Mouse (Mus musculus): Measurements from ENCODE around the gene Bloc1s3. TPM values are rescaled to one million over a fixed set of nuclear protein-coding genes. Genes with fewer than 3 reads are reported as not detected.

Gene Bloc1s3
- polyA plus RNA-seq, 1 experiment: 10.3 TPM

GRCm38 (mm10) chr7:19455819-19456495 lies 52.2 kb downstream of the Bloc1s3 start:
- no peak for TF ChIP-seq GATA1 (IDR thresholded peaks at IDR 0.05; ENCODE audit: low read length)

- no peak for TF ChIP-seq GATA1 (IDR thresholded peaks at IDR 0.05; ENCODE audit: low read length)
Measured at GRCm38 (mm10) chr7:19455186-19455585, 53.0 kb downstream of the Bloc1s3 start.

Other genes starting within 250 kb of the Bloc1s3 start
- gene Vasp, start 236.6 kb downstream of the Bloc1s3 start, polyA plus RNA-seq (2012): 588 and 783 TPM in 2 replicates
- not detected in 2 replicates for gene Ppm1n, start 228.3 kb downstream of the Bloc1s3 start, polyA plus RNA-seq (2012)
- 0.65 and 0.72 TPM in 2 replicates for gene Rtn2, start 225.7 kb downstream of the Bloc1s3 start, polyA plus RNA-seq (2012)
- gene Fosb, start 198.3 kb downstream of the Bloc1s3 start, polyA plus RNA-seq (2012): 0.52 and 0.54 TPM in 2 replicates
- 109 and 133 TPM in 2 replicates for gene Ercc1, start 163.6 kb downstream of the Bloc1s3 start, polyA plus RNA-seq (2012)
- gene Cd3eap, start 148.9 kb downstream of the Bloc1s3 start, polyA plus RNA-seq (2012): 68.3 and 117 TPM in 2 replicates
- 37.2 and 45.4 TPM in 2 replicates for gene Ppp1r13l, start 148.6 kb downstream of the Bloc1s3 start, polyA plus RNA-seq (2012)
- 59.8 and 60.3 TPM in 2 replicates for gene Ercc2, start 126.4 kb downstream of the Bloc1s3 start, polyA plus RNA-seq (2012)
- gene Klc3, start 104.3 kb downstream of the Bloc1s3 start, polyA plus RNA-seq (2012): 0.23 and 0.25 TPM in 2 replicates
- not detected in 2 replicates for gene Ckm, start 103.6 kb downstream of the Bloc1s3 start, polyA plus RNA-seq (2012)
- gene Mark4, start 49.5 kb downstream of the Bloc1s3 start, polyA plus RNA-seq (2012): 45.0 and 67.8 TPM in 2 replicates
- 0.08 TPM in 2 replicates for gene Exoc3l2, start 45.0 kb downstream of the Bloc1s3 start, polyA plus RNA-seq (2012)
- 590 and 674 TPM in 2 replicates for gene Trappc6a, start within 50 bp of the Bloc1s3 start, polyA plus RNA-seq (2012)
- gene Nkpd1, start 9.5 kb upstream of the Bloc1s3 start, polyA plus RNA-seq (2012): 0.40 and 0.71 TPM in 2 replicates
- gene Ppp1r37, start 54.7 kb upstream of the Bloc1s3 start, polyA plus RNA-seq (2012): 134 and 156 TPM in 2 replicates
- gene Zfp296, start 68.9 kb upstream of the Bloc1s3 start, polyA plus RNA-seq (2012): 3.0 and 3.1 TPM in 2 replicates
- gene Gemin7, start 69.2 kb upstream of the Bloc1s3 start, polyA plus RNA-seq (2012): 91.7 and 117 TPM in 2 replicates
- gene Clasrp, start 96.1 kb upstream of the Bloc1s3 start, polyA plus RNA-seq (2012): 263 and 292 TPM in 2 replicates
- gene Relb, start 121.1 kb upstream of the Bloc1s3 start, polyA plus RNA-seq (2012): 0.75 and 0.90 TPM in 2 replicates
- gene Clptm1, start 156.7 kb upstream of the Bloc1s3 start, polyA plus RNA-seq (2012): 149 and 193 TPM in 2 replicates
- gene Apoc2, start 169.6 kb upstream of the Bloc1s3 start, polyA plus RNA-seq (2012): not detected in 2 replicates
- gene Gm44805, start 173.1 kb upstream of the Bloc1s3 start, polyA plus RNA-seq (2012): not detected in 2 replicates
- not detected in 2 replicates for gene Apoc4, start 173.1 kb upstream of the Bloc1s3 start, polyA plus RNA-seq (2012)
- 4.8 and 6.7 TPM in 2 replicates for gene Apoc1, start 184.3 kb upstream of the Bloc1s3 start, polyA plus RNA-seq (2012)
- 23.7 and 28.1 TPM in 2 replicates for gene Apoe, start 190.8 kb upstream of the Bloc1s3 start, polyA plus RNA-seq (2012)
- 694 and 701 TPM in 2 replicates for gene Tomm40, start 207.1 kb upstream of the Bloc1s3 start, polyA plus RNA-seq (2012)
- gene Nectin2, start 242.1 kb upstream of the Bloc1s3 start, polyA plus RNA-seq (2012): 49.4 and 58.6 TPM in 2 replicates